Mouse (Mus musculus) forebrain, postnatal 0 days (tissue): ENCODE data around the gene Olfr1431. TPM values are rescaled to one million over a fixed set of nuclear protein-coding genes. Genes with fewer than 3 reads are reported as not detected.
"Not testable (repeated sequence)": the region's sequence is repeated elsewhere in the genome, so short reads cannot be mapped to it uniquely, and the experiment has no call there.

Experiments
- ATAC-seq: fragments of 200-750 bp; cut with Nextera tagmentation; 2 replicates; pipeline ENCODE4 v1.8.0; 2017; ENCODE audit warnings: mild to moderate bottlenecking, moderate library complexity
- DNase-seq: peaks from one replicate; pipeline ENCODE4 v3.0.0-alpha.2; 2015
- H3K27ac ChIP-seq: fragments of 300-500 bp; sonication (generic); 2 replicates; pipeline ENCODE4 v1.5.1; 2014; ENCODE audit warnings: low read depth, mild to moderate bottlenecking, antibody characterized with exemption, low read length, moderate library complexity, mixed read lengths
- H3K27me3 ChIP-seq: fragments of 300-500 bp; sonication (generic); 2 replicates; pipeline ENCODE4 v1.6.1; 2014; ENCODE audit warnings: mild to moderate bottlenecking, low read length, mixed read lengths; ENCODE audit not compliant: insufficient read depth
- H3K36me3 ChIP-seq: fragments of 300-500 bp; sonication (generic); 2 replicates; pipeline ENCODE4 v1.6.1; 2014; ENCODE audit warnings: mild to moderate bottlenecking, moderate library complexity; ENCODE audit not compliant: insufficient read depth
- H3K4me1 ChIP-seq: fragments of 300-500 bp; sonication (generic); 2 replicates; pipeline ENCODE4 v1.6.1; 2014; ENCODE audit warnings: antibody characterized with exemption; ENCODE audit not compliant: insufficient read depth
- H3K4me2 ChIP-seq: fragments of 300-500 bp; sonication (generic); 2 replicates; pipeline ENCODE4 v1.6.1; 2014; ENCODE audit warnings: low read depth, mild to moderate bottlenecking, moderate library complexity
- H3K4me3 ChIP-seq: fragments of 300-500 bp; sonication (generic); 2 replicates; pipeline ENCODE4 v1.5.1; 2014; ENCODE audit warnings: low read depth, low read length, mixed read lengths
- H3K9ac ChIP-seq: fragments of 300-500 bp; sonication (generic); 2 replicates; pipeline ENCODE4 v1.6.1; 2014; ENCODE audit warnings: mild to moderate bottlenecking
- H3K9me3 ChIP-seq: fragments of 300-500 bp; sonication (generic); 2 replicates; pipeline ENCODE4 v1.6.1; 2016; ENCODE audit warnings: low read length
- CTCF ChIP-seq: sonication (generic); IDR thresholded peaks from 2 replicates; pipeline ENCODE4 v1.5.1; 2016; ENCODE audit warnings: antibody characterized with exemption, control low read depth, low read depth
- WGBS: fragments of 180-500 bp; shearing (Covaris S2); extraction: QIAGEN DNeasy Blood & Tissue Kit; methylation state at CpG from one replicate; pipeline ENCODE4 v1.1.7; 2014; 5-methylcytosine and 5-hydroxymethylcytosine counted together
- polyA plus RNA-seq: library from polyadenylated mRNA; unstranded; fragments of >200 nt; fragmentation: Nextera tagmentation; extraction: Ambion mirVana; gene quantifications from 2 replicates; pipeline ENCODE4 v1.2.1, GENCODE M21; 2015
- total RNA-seq: library from RNA; depleted of rRNA; stranded (reverse); fragments of >200 nt; gene quantifications from 2 replicates; pipeline ENCODE4 v1.2.3, GENCODE M21; 2014; rRNA removed

Gene Olfr1431
- not detected in 2 replicates for total RNA-seq
- not detected in 2 replicates for polyA plus RNA-seq

GRCm38 (mm10) chr19:12200334-12200733 lies at the start of gene Olfr1431:
Olfr1431 (plus strand) TSS chr19:12200634.
- H3K9me3 ChIP-seq = no peaks in the 10 kb centered on the region
- no peak within 1 kb of the TSS for H3K9ac ChIP-seq
- H3K27ac ChIP-seq = no peak within 1 kb of the TSS
- DNase-seq (no peak), ATAC-seq (no peak)
- TF ChIP-seq CTCF = no peak
- no peaks in the 10 kb centered on the region for H3K36me3 ChIP-seq
- 75% methylated on average over 1 of the region's 1 CpGs for WGBS
- H3K4me1 ChIP-seq = no peaks in the 10 kb centered on the region
- no peak within 1 kb of the TSS for H3K4me2 ChIP-seq
- no peaks in the 10 kb centered on the region for H3K27me3 ChIP-seq
- no peak within 1 kb of the TSS for H3K4me3 ChIP-seq

- 24% methylated on average over 1 of the region's 1 CpGs for WGBS
- not testable (repeated sequence) for H3K4me3 ChIP-seq, H3K4me1 ChIP-seq, H3K4me2 ChIP-seq, DNase-seq, H3K9ac ChIP-seq, H3K27me3 ChIP-seq, H3K9me3 ChIP-seq, H3K36me3 ChIP-seq, ATAC-seq, H3K27ac ChIP-seq
Observed at GRCm38 (mm10) chr19:12170062-12170599, 30.3 kb upstream of the Olfr1431 start, which contains the start of gene Olfr1555-ps1. Olfr1555-ps1 (minus strand) TSS chr19:12170112.

- not testable (repeated sequence) for H3K27me3 ChIP-seq, H3K27ac ChIP-seq, H3K9me3 ChIP-seq, H3K36me3 ChIP-seq, H3K4me2 ChIP-seq, H3K9ac ChIP-seq, H3K4me1 ChIP-seq, H3K4me3 ChIP-seq, DNase-seq
- WGBS = 80% methylated on average over 5 of the region's 5 CpGs
- peak; percentile 25 for ATAC-seq
Observed at GRCm38 (mm10) chr19:12175431-12175830, 25.0 kb upstream of the Olfr1431 start.

- 81% methylated on average over 4 of the region's 4 CpGs for WGBS
- H3K27me3 ChIP-seq, DNase-seq, ATAC-seq, H3K27ac ChIP-seq, H3K4me2 ChIP-seq, H3K4me3 ChIP-seq, H3K36me3 ChIP-seq, H3K9me3 ChIP-seq, H3K9ac ChIP-seq, H3K4me1 ChIP-seq: not testable (repeated sequence)
Observed at GRCm38 (mm10) chr19:12199076-12199475, 1.4 kb upstream of the Olfr1431 start.

- not testable (repeated sequence) for H3K4me1 ChIP-seq, DNase-seq, H3K4me3 ChIP-seq, H3K27ac ChIP-seq, H3K4me2 ChIP-seq, ATAC-seq, H3K9me3 ChIP-seq, H3K27me3 ChIP-seq, H3K9ac ChIP-seq, H3K36me3 ChIP-seq
Observed at GRCm38 (mm10) chr19:12232496-12232895, 32.1 kb downstream of the Olfr1431 start, which contains the start of gene Olfr1432. Olfr1432 (minus strand) TSS chr19:12232596.

GRCm38 (mm10) chr19:12241559-12241958 lies 41.1 kb downstream of the Olfr1431 start, which contains the start of gene Olfr262:
Olfr262 (minus strand) TSS chr19:12241659.
- no peak within 1 kb of the TSS for H3K9ac ChIP-seq
- H3K4me2 ChIP-seq = no peak within 1 kb of the TSS
- no peak for ATAC-seq
- H3K27me3 ChIP-seq = no peaks in the 10 kb centered on the region
- H3K9me3 ChIP-seq = no peaks in the 10 kb centered on the region
- no peak for DNase-seq
- H3K36me3 ChIP-seq = no peaks in the 10 kb centered on the region
- TF ChIP-seq CTCF = no peak
- no peaks in the 10 kb centered on the region for H3K4me1 ChIP-seq
- WGBS = 89% methylated on average over 1 of the region's 1 CpGs
- H3K4me3 ChIP-seq = no peak within 1 kb of the TSS
- H3K27ac ChIP-seq = no peak within 1 kb of the TSS

- Histone ChIP-seq H3K27ac (no peak within 1 kb of the TSS), H3K4me3 (no peak within 1 kb of the TSS), H3K9ac (no peak within 1 kb of the TSS), H3K9me3 (no peaks in the 10 kb centered on the region), H3K36me3 (no peaks in the 10 kb centered on the region), H3K4me1 (no peaks in the 10 kb centered on the region), H3K27me3 (no peaks in the 10 kb centered on the region), H3K4me2 (no peak within 1 kb of the TSS)
- ATAC-seq = no peak
- WGBS = 48% methylated on average over 1 of the region's 1 CpGs
- TF ChIP-seq CTCF = no peak
- no peak for DNase-seq
Observed at GRCm38 (mm10) chr19:12260732-12261131, 60.3 kb downstream of the Olfr1431 start, which contains the start of gene Olfr235. Olfr235 (plus strand) TSS chr19:12261032.

Other genes with a start within 250 kb of the Olfr1431 start
- 27.3 and 30.3 TPM in 2 replicates for gene Osbp, start 234.7 kb upstream of the Olfr1431 start, total RNA-seq
- 2.3 and 3.1 TPM in 2 replicates for gene Osbp, start 234.7 kb upstream of the Olfr1431 start, polyA plus RNA-seq
- not detected in 2 replicates for gene Olfr1423, start 159.3 kb upstream of the Olfr1431 start, total RNA-seq
- not detected in 2 replicates for gene Olfr1423, start 159.3 kb upstream of the Olfr1431 start, polyA plus RNA-seq
- gene Olfr1424, start 138.0 kb upstream of the Olfr1431 start, total RNA-seq = not detected in 2 replicates
- not detected in 2 replicates for gene Olfr1424, start 138.0 kb upstream of the Olfr1431 start, polyA plus RNA-seq
- gene Olfr1425, start 122.9 kb upstream of the Olfr1431 start, total RNA-seq = not detected in 2 replicates
- gene Olfr1425, start 122.9 kb upstream of the Olfr1431 start, polyA plus RNA-seq = not detected in 2 replicates
- not detected in 2 replicates for gene Olfr1426, start 108.6 kb upstream of the Olfr1431 start, total RNA-seq
- not detected in 2 replicates for gene Olfr1426, start 108.6 kb upstream of the Olfr1431 start, polyA plus RNA-seq
- gene Olfr1427, start 97.3 kb upstream of the Olfr1431 start, total RNA-seq = not detected in 2 replicates
- gene Olfr1427, start 97.3 kb upstream of the Olfr1431 start, polyA plus RNA-seq = not detected in 2 replicates
- gene Olfr1428, start 84.7 kb upstream of the Olfr1431 start, total RNA-seq = not detected in 2 replicates
- not detected in 2 replicates for gene Olfr1428, start 84.7 kb upstream of the Olfr1431 start, polyA plus RNA-seq
- not detected in 2 replicates for gene Olfr76, start 77.4 kb upstream of the Olfr1431 start, total RNA-seq
- not detected in 2 replicates for gene Olfr76, start 77.4 kb upstream of the Olfr1431 start, polyA plus RNA-seq
- gene Olfr1555-ps1, start 30.5 kb upstream of the Olfr1431 start, total RNA-seq = not detected in 2 replicates
- not detected in 2 replicates for gene Olfr1555-ps1, start 30.5 kb upstream of the Olfr1431 start, polyA plus RNA-seq
- gene Olfr1432, start 32.0 kb downstream of the Olfr1431 start, total RNA-seq = not detected in 2 replicates
- not detected in 2 replicates for gene Olfr1432, start 32.0 kb downstream of the Olfr1431 start, polyA plus RNA-seq
- gene Olfr262, start 41.0 kb downstream of the Olfr1431 start, total RNA-seq = not detected in 2 replicates
- gene Olfr262, start 41.0 kb downstream of the Olfr1431 start, polyA plus RNA-seq = not detected in 2 replicates
- not detected in 2 replicates for gene Olfr235, start 60.4 kb downstream of the Olfr1431 start, total RNA-seq
- not detected in 2 replicates for gene Olfr235, start 60.4 kb downstream of the Olfr1431 start, polyA plus RNA-seq
- not detected in 2 replicates for gene Olfr1434, start 79.2 kb downstream of the Olfr1431 start, total RNA-seq
- not detected in 2 replicates for gene Olfr1434, start 79.2 kb downstream of the Olfr1431 start, polyA plus RNA-seq
- gene Olfr1436, start 98.5 kb downstream of the Olfr1431 start, total RNA-seq = not detected in 2 replicates
- not detected in 2 replicates for gene Olfr1436, start 98.5 kb downstream of the Olfr1431 start, polyA plus RNA-seq
- gene Olfr1437, start 124.5 kb downstream of the Olfr1431 start, total RNA-seq = not detected in 2 replicates
- not detected in 2 replicates for gene Olfr1437, start 124.5 kb downstream of the Olfr1431 start, polyA plus RNA-seq
- not detected in 2 replicates for gene Olfr1438-ps1, start 135.3 kb downstream of the Olfr1431 start, total RNA-seq
- gene Olfr1438-ps1, start 135.3 kb downstream of the Olfr1431 start, polyA plus RNA-seq = not detected in 2 replicates
- not detected in 2 replicates for gene Olfr1440, start 186.6 kb downstream of the Olfr1431 start, total RNA-seq
- not detected in 2 replicates for gene Olfr1440, start 186.6 kb downstream of the Olfr1431 start, polyA plus RNA-seq
- gene Olfr1441, start 216.8 kb downstream of the Olfr1431 start, total RNA-seq = not detected in 2 replicates
- gene Olfr1441, start 216.8 kb downstream of the Olfr1431 start, polyA plus RNA-seq = not detected in 2 replicates
- not detected in 2 replicates for gene Pfpl, start 227.3 kb downstream of the Olfr1431 start, total RNA-seq
- gene Pfpl, start 227.3 kb downstream of the Olfr1431 start, polyA plus RNA-seq = 0.04 TPM in 1 of 2 replicates, not detected in the other